11 mouse cellular contexts compared by ENCODE assay signal in genomic region chr13:99484905-99485304, GRCm38 (mm10). TPM values are rescaled to one million over a fixed set of nuclear protein-coding genes. Genes with fewer than 3 reads are reported as not detected.
DNase-seq lines count a peak whose midpoint lies in the region; ATAC-seq lines count a peak whose summit lies in the region.
"Had no signal": no experiment of that assay in that cellular context is flagged by ENCODE, and none has a peak within 500 bp of the region (broad histone marks: within the 10 kb centered on the region; RNA-seq: fewer than 3 reads in every experiment).

No protein-coding gene starts in this region.

- DNase-seq in heart, adult 8-10 months (ENCODE audit: low spot score): no peak
- peak; percentile 56 for DNase-seq in cerebellum, adult 11 months
- peak; percentile 81 for DNase-seq in cerebellum, adult 9-11 months
- DNase-seq in midbrain, embryonic 14.5 days: no peak
- no peak for DNase-seq in retina, embryonic 14.5 days (ENCODE audit: low spot score)
- DNase-seq in kidney, adult 9 months: no peak
- DNase-seq: gastrocnemius, postnatal 14 days; kidney, adult 8-10 months; lung, adult 18-20 months had no signal

- no peaks in the 10 kb centered on the region for H3K27me3 ChIP-seq in heart, embryonic 15.5 days
- no peaks in the 10 kb centered on the region for H3K27me3 ChIP-seq in midbrain, embryonic 14.5 days (ENCODE audit: control insufficient read depth, insufficient read depth, low read length)
- H3K27me3 ChIP-seq: CH12.LX had no signal

- no peak overlapping the region for H3K4me3 ChIP-seq in heart, embryonic 15.5 days
- H3K4me3 ChIP-seq in midbrain, embryonic 14.5 days (replicated peaks; ENCODE audit: low read depth, low read length): no peak overlapping the region

- no peak overlapping the region for H3K4me2 ChIP-seq in heart, embryonic 15.5 days
- H3K4me2 ChIP-seq in midbrain, embryonic 14.5 days (ENCODE audit: low read length): no peak overlapping the region

- ATAC-seq in heart, embryonic 15.5 days (replicated peaks; ENCODE audit: insufficient number of reproducible peaks, insufficient read depth, low FRiP score, low read depth): no peak
- no peak for ATAC-seq in midbrain, embryonic 14.5 days (ENCODE audit: low FRiP score, low TSS enrichment)

- H3K36me3 ChIP-seq in heart, embryonic 15.5 days: no peaks in the 10 kb centered on the region
- H3K36me3 ChIP-seq in midbrain, embryonic 14.5 days (ENCODE audit: control insufficient read depth, insufficient read depth, low read length): peaks cover 33% of the 10 kb centered on the region

- 62% methylated on average over 10 of the region's 10 CpGs for WGBS in heart, embryonic 15.5 days
- 59% methylated on average over 10 of the region's 10 CpGs for WGBS in midbrain, embryonic 14.5 days

- H3K27ac ChIP-seq in heart, embryonic 15.5 days: peak overlapping the region; percentile 45; the same call in 1 of the 2 replicates
- peak overlapping the region; percentile 32; the same call in 1 of the 2 replicates for H3K27ac ChIP-seq in midbrain, embryonic 14.5 days (replicated peaks; ENCODE audit: low read depth, low read length)

- H3K4me1 ChIP-seq in heart, embryonic 15.5 days (replicated peaks): peaks cover 28% of the 10 kb centered on the region
- H3K4me1 ChIP-seq in midbrain, embryonic 14.5 days (ENCODE audit: control insufficient read depth, insufficient read depth, low read length): peaks cover 32% of the 10 kb centered on the region

- H3K9me3 ChIP-seq in heart, embryonic 15.5 days (replicated peaks): no peaks in the 10 kb centered on the region
- no peaks in the 10 kb centered on the region for H3K9me3 ChIP-seq in midbrain, embryonic 14.5 days (ENCODE audit: control insufficient read depth, low read length)

- H3K9ac ChIP-seq in heart, embryonic 15.5 days: no peak overlapping the region
- H3K9ac ChIP-seq in midbrain, embryonic 14.5 days (replicated peaks; ENCODE audit: low read length): no peak overlapping the region

RNA-seq across cellular contexts. Expression of gene Map1b, which starts 31.4 kb away (rescaled TPM):
- polyA plus RNA-seq in heart, embryonic 15.5 days (2015; fragmentation: Nextera tagmentation; extraction: Ambion mirVana): 99.2 and 110 TPM in 2 replicates
- total RNA-seq in heart, adult 8-10 months (2022): 10 to 100 TPM in 2 of 4 experiments, 1 to 10 TPM in 2; 7.3 to 14.4 (median 10.7) TPM
- 2,111 and 2,470 TPM in 2 replicates for polyA plus RNA-seq in midbrain, embryonic 14.5 days (2014; fragmentation: Nextera tagmentation; extraction: Ambion mirVana)

Comparison
In these comparisons a context has a peak if more than half of its experiments do, and no peak if none do; other contexts are left out.
1. DNase-seq: peak in cerebellum, adult 11 months (single experiment) and cerebellum, adult 9-11 months (single experiment); none in heart, adult 8-10 months (single experiment), midbrain, embryonic 14.5 days (single experiment), retina, embryonic 14.5 days (single experiment) and kidney, adult 9 months (single experiment).
2. RNA of gene Map1b, which starts 31.4 kb away (polyA plus RNA-seq): 2,111 to 2,470 TPM in midbrain, embryonic 14.5 days; 99.2 to 110 TPM in heart, embryonic 15.5 days; every median in the first group is over 10 times any median in the second.